In genomic region chr11:115483726-115484125, GRCm38 (mm10) we compare ENCODE assay signal across 8 mouse cellular contexts. TPM values are rescaled to one million over a fixed set of nuclear protein-coding genes. Genes with fewer than 3 reads are reported as not detected.
DNase-seq lines count a peak whose midpoint lies in the region; TF ChIP-seq lines count a peak whose summit lies in the region.
"Had no signal": no experiment of that assay in that cellular context is flagged by ENCODE, and none has a peak within 500 bp of the region (broad histone marks: within the 10 kb centered on the region; RNA-seq: fewer than 3 reads in every experiment).

No protein-coding gene starts in this region.

- TF ChIP-seq CTCF in MEL (IDR thresholded peaks at IDR 0.05 in 2 of 3, conservative IDR thresholded peaks at IDR 0.05 in 1 of 3; ENCODE audit: control insufficient read depth in 1 of 3, insufficient read depth in 1 of 3, low read depth in 2 of 3, low read length in 3 of 3, poor library complexity in 1 of 3, severe bottlenecking in 1 of 3): peak; percentile 90 to 93 (median 93)

- H3K9ac ChIP-seq in MEL (ENCODE audit: control insufficient read depth, low read depth, low read length, poor library complexity, severe bottlenecking): no peak overlapping the region
- H3K9ac ChIP-seq: limb, embryonic 13.5 days had no signal

- H3K36me3 ChIP-seq in MEL (ENCODE audit: control insufficient read depth in 1 of 2, insufficient read depth in 2 of 2, low read length in 2 of 2): peaks cover 2 to 10% of the 10 kb centered on the region in 2 experiments; a peak in 3 of 4 replicates

- intact Hi-C loops in gastrocnemius, postnatal 14 days (cut with DNase I; ENCODE audit: low total_unique reads): no loop called here

- no peak overlapping the region for H3K27ac ChIP-seq in MEL (ENCODE audit: control insufficient read depth, low read depth, low read length)
- H3K27ac ChIP-seq: limb, embryonic 13.5 days had no signal

- no peak for TF ChIP-seq POLR2A in MEL (IDR thresholded peaks at IDR 0.05; ENCODE audit: control insufficient read depth in 1 of 2, insufficient read depth in 1 of 2, low read depth in 1 of 2, low read length in 2 of 2, poor library complexity in 1 of 2)

- H3K27me3 ChIP-seq in MEL (ENCODE audit: control insufficient read depth in 1 of 2, insufficient read depth in 2 of 2, low read length in 2 of 2): no peaks in the 10 kb centered on the region
- H3K27me3 ChIP-seq: limb, embryonic 13.5 days had no signal

- peaks cover 2 to 5% of the 10 kb centered on the region in 2 experiments for H3K4me1 ChIP-seq in MEL (ENCODE audit: control insufficient read depth in 1 of 2, insufficient read depth in 2 of 2, low read length in 2 of 2)
- H3K4me1 ChIP-seq: limb, embryonic 13.5 days had no signal

- no peak for TF ChIP-seq EP300 in MEL (IDR thresholded peaks at IDR 0.05; ENCODE audit: low read depth in 1 of 2, low read length in 2 of 2)

- no peaks in the 10 kb centered on the region for H3K9me3 ChIP-seq in MEL (replicated peaks; ENCODE audit: insufficient read depth, low read length)
- H3K9me3 ChIP-seq: limb, embryonic 13.5 days had no signal

- TF ChIP-seq RAD21 in MEL (IDR thresholded peaks at IDR 0.05; ENCODE audit: low read depth, low read length): peak; percentile 88

- H3K4me3 ChIP-seq in MEL (ENCODE audit: control insufficient read depth in 1 of 2, insufficient read depth in 1 of 2, low read depth in 2 of 2, low read length in 2 of 2): no peak overlapping the region
- H3K4me3 ChIP-seq: limb, embryonic 13.5 days had no signal

- H3K79me2 ChIP-seq in MEL (ENCODE audit: control insufficient read depth, insufficient read depth, low read length, poor library complexity): no peaks in the 10 kb centered on the region; the same call in 1 of the 2 replicates

- peak; percentile 79 for DNase-seq in CD4-positive helper T cell, adult 2 months (ENCODE audit: low read depth, low spot score)
- peak; percentile 86 for DNase-seq in MEL (ENCODE audit: low read depth, low spot score)
- peak; percentile 76 to 88 for DNase-seq in cerebellum, adult 18-20 months
- peak; percentile 65 for DNase-seq in gastrocnemius, postnatal 14 days
- peak; percentile 66 to 92 for DNase-seq in layer of hippocampus, adult 18-20 months (ENCODE audit: low spot score in 2 of 2)
- peak; percentile 78 for DNase-seq in lung, postnatal 10 days
- DNase-seq in right cerebral cortex, postnatal 25 days: peak; percentile 70

TF ChIP-seq in MEL, 35 proteins besides CTCF, POLR2A, EP300 and RAD21:
- no peak for TF ChIP-seq GABPA (IDR thresholded peaks at IDR 0.05; ENCODE audit: low read depth, low read length)
- no peak for TF ChIP-seq MYB (IDR thresholded peaks at IDR 0.05; ENCODE audit: low read depth, low read length)
- TF ChIP-seq KAT2A (conservative IDR thresholded peaks at IDR 0.05; ENCODE audit: low read depth, low read length): no peak
- no peak for TF ChIP-seq USF2 (IDR thresholded peaks at IDR 0.05; ENCODE audit: borderline replicate concordance in 1 of 2, insufficient read depth in 1 of 2, low read depth in 1 of 2, low read length in 2 of 2)
- no peak for TF ChIP-seq ZMIZ1 (IDR thresholded peaks at IDR 0.05; ENCODE audit: low read depth, low read length)
- no peak for TF ChIP-seq POLR2AphosphoS5 (IDR thresholded peaks at IDR 0.05; ENCODE audit: borderline replicate concordance, low read depth, low read length)
- TF ChIP-seq SIN3A (IDR thresholded peaks at IDR 0.05; ENCODE audit: low read length): peak; percentile 65; the same call in 1 of the 2 replicates
- TF ChIP-seq TBP (IDR thresholded peaks at IDR 0.05; ENCODE audit: low read depth, low read length): no peak
- no peak for TF ChIP-seq MAX (IDR thresholded peaks at IDR 0.05; ENCODE audit: low read length)
- peak; percentile 85 for TF ChIP-seq ZC3H11A (IDR thresholded peaks at IDR 0.05; ENCODE audit: low read depth, low read length)
- no peak for TF ChIP-seq NELFE (IDR thresholded peaks at IDR 0.05; ENCODE audit: low read depth, low read length)
- TF ChIP-seq ELF1 (IDR thresholded peaks at IDR 0.05; ENCODE audit: low read depth, low read length): no peak
- no peak; the same call in 1 of the 2 replicates for TF ChIP-seq GATA1 (IDR thresholded peaks at IDR 0.05; ENCODE audit: low read depth, low read length)
- peak; percentile 90 for TF ChIP-seq SMC3 (IDR thresholded peaks at IDR 0.05; ENCODE audit: low read depth, low read length)
- 0 out of 2 replicates have a peak, but pooled peaks have one; percentile 32 for TF ChIP-seq JUND (IDR thresholded peaks at IDR 0.05; ENCODE audit: low read depth, low read length)
- no peak for TF ChIP-seq POLR2AphosphoS2 (IDR thresholded peaks at IDR 0.05; ENCODE audit: low read length)
- no peak for TF ChIP-seq CHD2 (IDR thresholded peaks at IDR 0.05; ENCODE audit: low read length)
- TF ChIP-seq HCFC1 (IDR thresholded peaks at IDR 0.05; ENCODE audit: low read depth, low read length): no peak
- TF ChIP-seq ZNF384 (IDR thresholded peaks at IDR 0.05; ENCODE audit: low read depth, low read length): peak; percentile 66; the same call in 1 of the 2 replicates
- TF ChIP-seq NRF1 (IDR thresholded peaks at IDR 0.05; ENCODE audit: insufficient read depth, low read depth, low read length, poor library complexity, severe bottlenecking): no peak

RNA-seq across cellular contexts. Expression of gene Nt5c, which starts 7.9 kb away (rescaled TPM):
- total RNA-seq in MEL (2012; rRNA removed): 96.6 and 99.3 TPM in 2 replicates
- 100 to 1,000 TPM in 1 of 2 experiments, not detected in 1; 102 TPM for polyA plus RNA-seq in MEL (2012; ENCODE audit: insufficient read depth in 1 of 2, insufficient read length in 2 of 2, low read depth in 1 of 2, low replicate concordance in 2 of 2, missing spikeins in 1 of 2)
- total RNA-seq in gastrocnemius, postnatal 14 days (2021): 10 to 100 TPM; 11.9 to 15.1 TPM
- total RNA-seq in layer of hippocampus, adult 18-20 months (2021): 10 to 100 TPM; 66.5 to 66.8 TPM

RNA-seq across cellular contexts. Expression of gene Armc7, which starts 8.3 kb away (rescaled TPM):
- total RNA-seq in MEL (2012; rRNA removed): 7.0 and 9.1 TPM in 2 replicates
- polyA plus RNA-seq in MEL (2012; ENCODE audit: insufficient read depth in 1 of 2, insufficient read length in 2 of 2, low read depth in 1 of 2, low replicate concordance in 2 of 2, missing spikeins in 1 of 2): 10 to 100 TPM in 1 of 2 experiments, not detected in 1; 13.1 TPM
- 1 to 10 TPM; 1.4 TPM for total RNA-seq in gastrocnemius, postnatal 14 days (2021)
- 10 to 100 TPM; 11.4 to 13.8 TPM for total RNA-seq in layer of hippocampus, adult 18-20 months (2021)

RNA-seq across cellular contexts. Expression of gene Slc16a5, which starts 21.5 kb away (rescaled TPM):
- 0.07 TPM in 1 of 2 replicates, not detected in the other for total RNA-seq in MEL (2012; rRNA removed)
- polyA plus RNA-seq in MEL (2012; ENCODE audit: insufficient read depth in 1 of 2, insufficient read length in 2 of 2, low read depth in 1 of 2, low replicate concordance in 2 of 2, missing spikeins in 1 of 2): under 1 TPM in 1 of 2 experiments, not detected in 1; 0.26 TPM
- total RNA-seq in gastrocnemius, postnatal 14 days (2021): not detected
- total RNA-seq in layer of hippocampus, adult 18-20 months (2021): not detected

RNA-seq across cellular contexts. Expression of gene Jpt1, which starts 30.5 kb away (rescaled TPM):
- 331 and 353 TPM in 2 replicates for total RNA-seq in MEL (2012; rRNA removed)
- polyA plus RNA-seq in MEL (2012; ENCODE audit: insufficient read depth in 1 of 2, insufficient read length in 2 of 2, low read depth in 1 of 2, low replicate concordance in 2 of 2, missing spikeins in 1 of 2): 100 to 1,000 TPM in 1 of 2 experiments, not detected in 1; 382 TPM
- total RNA-seq in gastrocnemius, postnatal 14 days (2021): 10 to 100 TPM; 84.9 to 97.5 TPM
- 100 to 1,000 TPM; 136 to 139 TPM for total RNA-seq in layer of hippocampus, adult 18-20 months (2021)

RNA-seq across cellular contexts. Expression of gene Trim80, which starts 43.4 kb away (rescaled TPM):
- not detected in 2 replicates for total RNA-seq in MEL (2012; rRNA removed)
- polyA plus RNA-seq in MEL (2012; ENCODE audit: insufficient read depth in 1 of 2, insufficient read length in 2 of 2, low read depth in 1 of 2, low replicate concordance in 2 of 2, missing spikeins in 1 of 2): not detected
- total RNA-seq in gastrocnemius, postnatal 14 days (2021): not detected
- total RNA-seq in layer of hippocampus, adult 18-20 months (2021): not detected
